Mouse (Mus musculus) mouse trophoblast stem cell (cell line): ENCODE data around the gene Vmn1r22.
"Not testable (repeated sequence)": the region's sequence is repeated elsewhere in the genome, so short reads cannot be mapped to it uniquely, and the experiment has no call there.

Source experiments
- in situ Hi-C, 2 experiments: fragments of 300-500 bp; cut with MseI, MboI; formaldehyde crosslinking; loops; 2 replicates in 1 of 2; 3 replicates in 1 of 2; pipeline ENCODE4 v1.15.1; 2025

The Vmn1r22 gene

GRCm38 (mm10) chr6:57907928-57908327 lies at the start of gene Vmn1r22:
Gene Vmn1r22 (minus strand): TSS chr6:57908028.
- in situ Hi-C loops, result no loop called here

- in situ Hi-C loops, result no loop called here
These were observed 18.9 kb upstream of the Vmn1r22 start, which contains the start of gene Vmn1r23 for GRCm38 (mm10) chr6:57926738-57927137. Gene Vmn1r23 (minus strand): TSS chr6:57926838.

- in situ Hi-C loops, result no loop called here
These were observed 48.5 kb downstream of the Vmn1r22 start for GRCm38 (mm10) chr6:57859043-57860042.

- in situ Hi-C loops, result not testable (repeated sequence)
These were observed 56.7 kb downstream of the Vmn1r22 start for GRCm38 (mm10) chr6:57851177-57851576.

GRCm38 (mm10) chr6:57850286-57850685 lies 57.5 kb downstream of the Vmn1r22 start, which contains the start of gene Vmn1r21:
Gene Vmn1r21 (minus strand): TSS chr6:57850343.
- in situ Hi-C loops, result no loop called here
